Mouse (Mus musculus) heart, postnatal 0 days (tissue): Measurements from ENCODE around the gene Nek2.

Source experiments
- CTCF ChIP-seq: IDR thresholded peaks from 2 replicates; pipeline ENCODE4 v1.5.1; 2016; ENCODE audit warnings: antibody characterized with exemption, control low read depth, low read depth
- EP300 ChIP-seq: IDR thresholded peaks from 2 replicates; pipeline ENCODE4 v1.6.1; 2016; ENCODE audit warnings: antibody characterized with exemption, low read depth

DNA sequence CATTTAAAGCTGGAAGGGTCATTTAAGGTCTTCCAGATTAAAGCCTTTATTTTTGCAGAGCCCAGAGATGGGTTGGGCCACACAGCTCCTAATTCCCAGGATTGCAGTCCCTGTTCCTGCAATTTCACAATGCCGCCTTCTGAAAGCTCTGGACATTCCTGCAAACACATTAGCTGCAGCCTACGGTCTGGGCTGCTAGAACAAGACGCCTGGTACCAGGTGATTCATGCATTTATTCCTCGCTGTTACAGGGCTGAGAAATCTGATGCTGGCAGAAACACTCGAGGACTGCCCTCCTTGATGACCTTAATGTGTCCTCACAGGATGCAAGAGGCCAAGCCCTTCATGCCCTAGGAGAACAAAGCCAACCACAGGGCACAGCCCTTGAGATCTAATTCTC lies 6.3 kb upstream of the Nek2 start:
- TF ChIP-seq CTCF (no peak), EP300 (no peak)
